Mouse (Mus musculus): ENCODE data around the gene Vmn1r35.
"Not testable (repeated sequence)": the region's sequence is repeated elsewhere in the genome, so short reads cannot be mapped to it uniquely, and the experiment has no call there.

Gene Vmn1r35

GRCm38 (mm10) chr6:66685806-66686205, at the start of gene Vmn1r35:
TSS of gene Vmn1r35 (minus strand) at chr6:66685906.
- in situ Hi-C loops (cut with MboI; ENCODE audit: low sequenced_read_pairs), result no loop called here

DNA sequence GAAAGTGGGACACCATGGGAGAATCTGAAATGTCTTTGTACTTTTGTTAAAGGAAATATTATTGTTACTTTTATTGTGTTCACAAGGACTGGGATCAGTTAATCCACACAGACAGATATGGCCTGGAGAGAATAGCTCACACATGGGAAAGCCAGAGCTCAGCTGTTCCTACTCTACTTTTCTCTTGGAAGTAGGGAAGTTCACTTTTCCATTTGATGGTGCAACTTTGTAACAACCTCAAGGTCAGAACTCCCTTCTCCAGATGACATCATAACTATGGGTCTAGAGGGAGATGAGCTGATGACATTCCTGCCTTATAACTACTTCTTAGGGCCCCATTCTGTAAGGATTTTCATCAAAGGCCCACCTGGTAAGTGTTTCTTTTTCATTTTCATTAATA, 43.4 kb upstream of the Vmn1r35 start, which contains the start of gene Vmn1r37:
Vmn1r37 (plus strand) TSS at position 301 of the 400 bp plus-strand sequence.
- in situ Hi-C loops (cut with MboI; ENCODE audit: low sequenced_read_pairs), result not testable (repeated sequence)

- in situ Hi-C loops (cut with MboI; ENCODE audit: low sequenced_read_pairs), result not testable (repeated sequence)
Observed at GRCm38 (mm10) chr6:66719068-66719467, 33.4 kb upstream of the Vmn1r35 start, which contains the start of gene Vmn1r36. TSS of gene Vmn1r36 (minus strand) at chr6:66719168.

GRCm38 (mm10) chr6:66713854-66714253, 28.1 kb upstream of the Vmn1r35 start:
- in situ Hi-C loops (cut with MboI; ENCODE audit: low sequenced_read_pairs), result no loop called here

DNA sequence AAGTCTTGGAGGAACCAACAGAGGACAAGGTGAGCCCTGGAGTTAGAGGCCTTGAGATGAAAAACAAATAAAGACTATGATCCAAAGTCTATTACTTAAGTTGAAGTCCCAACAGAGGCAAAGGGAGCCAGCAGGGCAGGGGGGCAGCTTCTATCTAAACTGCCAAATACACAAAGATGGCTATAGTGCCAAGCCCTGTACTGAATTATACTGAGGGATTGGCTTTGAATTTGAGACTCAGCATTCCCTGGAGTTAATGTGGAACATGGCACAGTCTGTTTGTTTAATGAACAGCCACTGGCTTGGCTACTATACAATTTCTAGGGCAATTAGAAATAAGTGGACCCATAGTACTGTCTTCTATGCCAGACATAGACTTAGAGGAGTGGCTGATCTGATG, 23.2 kb upstream of the Vmn1r35 start:
- in situ Hi-C loops (cut with MboI; ENCODE audit: low sequenced_read_pairs), result no loop called here

- in situ Hi-C loops (cut with MboI; ENCODE audit: low sequenced_read_pairs), result no loop called here
Observed at GRCm38 (mm10) chr6:66643779-66644178, 41.9 kb downstream of the Vmn1r35 start, which contains the start of gene Vmn1r34. TSS of gene Vmn1r34 (minus strand) at chr6:66643879.

All from CH12F3 (cell line).